Mouse (Mus musculus): ENCODE data around the gene Tbc1d1.

DNA sequence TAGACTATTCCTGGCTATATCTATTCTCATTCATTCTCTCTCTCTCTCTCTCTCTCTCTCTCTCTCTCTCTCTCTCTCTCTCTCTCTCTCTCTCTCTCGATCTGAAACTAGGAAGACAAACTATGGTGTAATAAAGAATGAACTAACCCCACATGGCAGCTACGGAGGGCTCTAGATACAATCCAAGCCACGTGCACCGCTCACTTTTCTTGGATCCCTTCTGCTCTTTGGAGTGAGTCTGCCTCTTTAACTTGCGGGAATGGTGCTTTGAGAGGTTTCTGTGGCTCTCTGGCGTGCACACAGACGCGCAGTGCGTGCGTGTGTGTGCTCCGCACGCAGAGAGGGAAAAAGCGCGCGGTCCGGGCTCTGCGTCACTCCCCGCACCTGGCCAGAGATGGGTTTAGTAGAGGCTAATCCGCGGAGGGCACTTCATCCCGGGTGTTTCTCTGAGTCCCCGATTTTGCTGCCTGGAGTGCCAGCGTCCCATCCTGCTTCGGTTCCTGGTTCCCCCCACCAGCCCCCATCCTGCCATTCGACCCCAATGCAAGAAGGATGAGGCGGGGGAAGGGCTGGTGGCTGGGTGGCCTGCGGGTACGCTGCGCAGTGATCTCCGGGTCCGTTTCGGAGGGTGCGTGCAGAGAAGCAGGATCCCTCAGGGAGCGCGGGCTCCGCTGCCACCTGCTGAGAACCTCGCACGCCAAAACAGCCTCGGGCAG is 3.1 kb downstream of the Tbc1d1 start:
- TF ChIP-seq POLR2A (IDR thresholded peaks at IDR 0.05; ENCODE audit: control insufficient read depth, extremely low read depth, insufficient read depth, low read length, poor library complexity) (no peak), CTCF (IDR thresholded peaks at IDR 0.05; ENCODE audit: borderline replicate concordance, control insufficient read depth, extremely low read depth, insufficient read depth, low read length, poor library complexity) (no peak)
